Mouse (Mus musculus): ENCODE results near the gene Igf2. TPM values are rescaled to one million over a fixed set of nuclear protein-coding genes. Genes with fewer than 3 reads are reported as not detected.

Igf2 gene
- 818 and 856 TPM in 2 replicates for polyA plus RNA-seq (2012; rRNA removed)

GRCm38 (mm10) chr7:142666659-142667058 is at the start of gene Igf2:
TSS of gene Igf2 (minus strand) at chr7:142666816.

GRCm38 (mm10) chr7:142669751-142670625 is 3.4 kb upstream of the Igf2 start, which contains the start of gene Gm49394:
TSS of gene Gm49394 (minus strand) at chr7:142669942.

Other genes with a start within 250 kb of the Igf2 start
- 1.5 TPM in 1 of 2 replicates, not detected in the other for gene Syt8, start 232.0 kb downstream of the Igf2 start, polyA plus RNA-seq (2012; rRNA removed)
- 3.3 and 8.7 TPM in 2 replicates for gene Tnni2, start 225.0 kb downstream of the Igf2 start, polyA plus RNA-seq (2012; rRNA removed)
- 12.0 and 13.8 TPM in 2 replicates for gene Lsp1, start 206.0 kb downstream of the Igf2 start, polyA plus RNA-seq (2012; rRNA removed)
- 0.27 and 5.5 TPM in 2 replicates for gene Tnnt3, start 168.0 kb downstream of the Igf2 start, polyA plus RNA-seq (2012; rRNA removed)
- gene Mrpl23, start 134.1 kb downstream of the Igf2 start, polyA plus RNA-seq (2012; rRNA removed) = 44.6 and 47.3 TPM in 2 replicates
- gene Gm49394, start 3.1 kb upstream of the Igf2 start, polyA plus RNA-seq (2012; rRNA removed) = 0.05 and 0.07 TPM in 2 replicates
- 0.42 TPM in 1 of 2 replicates, not detected in the other for gene Ins2, start 76.6 kb upstream of the Igf2 start, polyA plus RNA-seq (2012; rRNA removed)

All from liver, embryonic 14 days (tissue).